Mouse (Mus musculus) layer of hippocampus, postnatal 36 days (tissue): ENCODE measurements at regions not wholly inside any gene's neighbourhood (a gene's known extent, or its start where the extent isn't known, plus 50 kb on each side); places are given as distances from the start of the nearest gene placed in this dataset.
"Not testable (repeated sequence)": the region's sequence is repeated elsewhere in the genome, so short reads cannot be mapped to it uniquely, and the experiment has no call there.

Experiments used
- DNase-seq, 2 experiments: peaks; one replicate each; pipeline ENCODE4 v3.0.0; 2022

GRCm38 (mm10) chr6:53233777-53234176 is 53.3 kb upstream of the Creb5 start:
- DNase-seq = no peak

GRCm38 (mm10) chr6:53232616-53233015 is 54.5 kb upstream of the Creb5 start:
- no peak for DNase-seq

- no peak for DNase-seq
Observed at GRCm38 (mm10) chr6:53229350-53229749, 57.7 kb upstream of the Creb5 start.

- DNase-seq = no peak
Observed at GRCm38 (mm10) chr6:53222104-53222503, 65.0 kb upstream of the Creb5 start.

GRCm38 (mm10) chr6:53221668-53222005 is 65.4 kb upstream of the Creb5 start:
- DNase-seq = no peak

GRCm38 (mm10) chr6:53220784-53221667 is 66.0 kb upstream of the Creb5 start:
- no peak for DNase-seq

- peak in 1 of 2 experiments; percentile 7 for DNase-seq
Observed at GRCm38 (mm10) chr6:53218871-53219286, 68.2 kb upstream of the Creb5 start.

GRCm38 (mm10) chr6:53217234-53218015 is 69.6 kb upstream of the Creb5 start:
- peak; percentile 27 to 41 for DNase-seq

GRCm38 (mm10) chr6:53216715-53217114 is 70.4 kb upstream of the Creb5 start:
- no peak for DNase-seq

- DNase-seq = no peak
Observed at GRCm38 (mm10) chr6:53211420-53211819, 75.7 kb upstream of the Creb5 start.

GRCm38 (mm10) chr6:53209398-53209797 is 77.7 kb upstream of the Creb5 start:
- DNase-seq = no peak

GRCm38 (mm10) chr6:53208474-53208873 is 78.6 kb upstream of the Creb5 start:
- DNase-seq = no peak

GRCm38 (mm10) chr6:53207781-53208180 is 79.3 kb upstream of the Creb5 start:
- DNase-seq = no peak

GRCm38 (mm10) chr6:53207361-53207760 is 79.7 kb upstream of the Creb5 start:
- no peak for DNase-seq

GRCm38 (mm10) chr6:53201281-53201956 is 85.7 kb upstream of the Creb5 start:
- DNase-seq = no peak

GRCm38 (mm10) chr6:53199474-53199873 is 87.6 kb upstream of the Creb5 start:
- DNase-seq = no peak

- not testable (repeated sequence) for DNase-seq
Observed at GRCm38 (mm10) chr6:53182131-53182530, 104.9 kb upstream of the Creb5 start.

- peak; percentile 4 to 19 for DNase-seq
Observed at GRCm38 (mm10) chr6:53164423-53164841, 96.0 kb upstream of the Jazf1 start.

- DNase-seq = no peak
Observed at GRCm38 (mm10) chr6:53163091-53163490, 94.7 kb upstream of the Jazf1 start.

- DNase-seq = no peak
Observed at GRCm38 (mm10) chr6:53161627-53162026, 93.2 kb upstream of the Jazf1 start.

- DNase-seq = no peak
Observed at GRCm38 (mm10) chr6:53154621-53155020, 86.2 kb upstream of the Jazf1 start.

- DNase-seq = no peak
Observed at GRCm38 (mm10) chr6:53147478-53147877, 79.0 kb upstream of the Jazf1 start.
